Mouse (Mus musculus) lung, embryonic 16.5 days (tissue): ENCODE data around the gene Suz12. TPM values are rescaled to one million over a fixed set of nuclear protein-coding genes. Genes with fewer than 3 reads are reported as not detected.
"Not testable (repeated sequence)": the region's sequence is repeated elsewhere in the genome, so short reads cannot be mapped to it uniquely, and the experiment has no call there.

Experiments
- ATAC-seq: fragments of 200-750 bp; cut with Nextera tagmentation; 2 replicates; pipeline ENCODE4 v1.8.0; 2017; ENCODE audit warnings: low read depth, mild to moderate bottlenecking, moderate library complexity
- H3K27ac ChIP-seq: fragments of 300-500 bp; sonication (generic); 2 replicates; pipeline ENCODE4 v1.5.1; 2014; ENCODE audit warnings: mild to moderate bottlenecking, control low read depth, low read length
- H3K27me3 ChIP-seq: fragments of 300-500 bp; sonication (generic); 2 replicates; pipeline ENCODE4 v1.6.1; 2014; ENCODE audit warnings: low read depth, low read length, mixed read lengths; ENCODE audit not compliant: control insufficient read depth, insufficient read depth
- H3K36me3 ChIP-seq: fragments of 300-500 bp; sonication (generic); 2 replicates; pipeline ENCODE4 v1.6.1; 2014; ENCODE audit warnings: low read length; ENCODE audit not compliant: control insufficient read depth, insufficient read depth
- H3K4me1 ChIP-seq: fragments of 300-500 bp; sonication (generic); replicated peaks from 2 replicates; pipeline ENCODE4 v1.6.1; 2014; ENCODE audit warnings: low read length, mixed read lengths; ENCODE audit not compliant: control insufficient read depth, insufficient read depth
- H3K4me2 ChIP-seq: fragments of 300-500 bp; sonication (generic); 2 replicates; pipeline ENCODE4 v1.6.1; 2014; ENCODE audit warnings: low read depth, low read length, control low read depth
- H3K4me3 ChIP-seq: fragments of 300-500 bp; sonication (generic); 2 replicates; pipeline ENCODE4 v1.5.1; 2014; ENCODE audit warnings: mild to moderate bottlenecking, low read length, control low read depth
- H3K9ac ChIP-seq: fragments of 300-500 bp; sonication (generic); 2 replicates; pipeline ENCODE4 v1.6.1; 2014; ENCODE audit warnings: low read length, control low read depth
- H3K9me3 ChIP-seq: fragments of 300-500 bp; sonication (generic); 2 replicates; pipeline ENCODE4 v1.6.1; 2016; ENCODE audit warnings: low read length; ENCODE audit not compliant: control insufficient read depth
- WGBS: fragments of 180-500 bp; shearing (Covaris S2); extraction: QIAGEN DNeasy Blood & Tissue Kit; methylation state at CpG from one replicate; pipeline ENCODE4 v1.1.7; 2014; 5-methylcytosine and 5-hydroxymethylcytosine counted together
- polyA plus RNA-seq: library from polyadenylated mRNA; unstranded; fragments of >200 nt; fragmentation: Nextera tagmentation; extraction: Ambion mirVana; gene quantifications from 2 replicates; pipeline ENCODE4 v1.2.1, GENCODE M21; 2015

The Suz12 gene
- polyA plus RNA-seq, 1 experiment from 2014 or later: 18.1 TPM

- no peak overlapping the region for H3K4me3 ChIP-seq
- H3K36me3 ChIP-seq: peaks cover 33% of the 10 kb centered on the region
- no peaks in the 10 kb centered on the region for H3K27me3 ChIP-seq
- WGBS: 82% methylated on average over 9 of the region's 9 CpGs
- no peak overlapping the region for H3K27ac ChIP-seq
- ATAC-seq: no peak
- H3K4me1 ChIP-seq: no peaks in the 10 kb centered on the region
- no peaks in the 10 kb centered on the region for H3K9me3 ChIP-seq
- H3K4me2 ChIP-seq: no peak overlapping the region
- no peak overlapping the region for H3K9ac ChIP-seq
Observed at GRCm38 (mm10) chr11:80056141-80056540, 63.2 kb downstream of the Suz12 start.

GRCm38 (mm10) chr11:80062159-80062558 lies 69.3 kb downstream of the Suz12 start:
- Histone ChIP-seq H3K9ac (no peak overlapping the region), H3K27me3 (no peaks in the 10 kb centered on the region), H3K27ac (no peak overlapping the region), H3K4me3 (no peak overlapping the region), H3K9me3 (no peaks in the 10 kb centered on the region), H3K36me3 (peaks cover 24% of the 10 kb centered on the region), H3K4me1 (no peaks in the 10 kb centered on the region), H3K4me2 (no peak overlapping the region)
- ATAC-seq: no peak
- 79% methylated on average over 4 of the region's 4 CpGs for WGBS

- not testable (repeated sequence) for H3K27ac ChIP-seq, H3K27me3 ChIP-seq, H3K9ac ChIP-seq, ATAC-seq, H3K9me3 ChIP-seq, H3K36me3 ChIP-seq, H3K4me1 ChIP-seq, H3K4me3 ChIP-seq, H3K4me2 ChIP-seq
- WGBS: 85% methylated on average over 4 of the region's 4 CpGs
Observed at GRCm38 (mm10) chr11:80066373-80066772, 73.5 kb downstream of the Suz12 start.

GRCm38 (mm10) chr11:80067558-80067957 lies 74.7 kb downstream of the Suz12 start:
- Histone ChIP-seq H3K36me3 (peaks cover 2% of the 10 kb centered on the region; the same call in 1 of the 2 replicates), H3K4me3 (no peak overlapping the region), H3K4me1 (no peaks in the 10 kb centered on the region), H3K4me2 (no peak overlapping the region), H3K9me3 (no peaks in the 10 kb centered on the region), H3K27ac (no peak overlapping the region), H3K9ac (no peak overlapping the region), H3K27me3 (no peaks in the 10 kb centered on the region)
- no peak for ATAC-seq
- WGBS: 71% methylated on average over 5 of the region's 5 CpGs

GRCm38 (mm10) chr11:80069815-80070214 lies 76.9 kb downstream of the Suz12 start:
- Histone ChIP-seq H3K27ac (no peak overlapping the region), H3K9ac (no peak overlapping the region), H3K9me3 (no peaks in the 10 kb centered on the region), H3K36me3 (0 out of 2 replicates have a peak, but pooled peaks cover 2% of the 10 kb centered on the region), H3K4me1 (no peaks in the 10 kb centered on the region), H3K4me3 (no peak overlapping the region), H3K27me3 (no peaks in the 10 kb centered on the region), H3K4me2 (no peak overlapping the region)
- WGBS: 73% methylated on average over 3 of the region's 3 CpGs
- no peak for ATAC-seq

- no peak overlapping the region for H3K9ac ChIP-seq
- no peaks in the 10 kb centered on the region for H3K9me3 ChIP-seq
- 0 out of 2 replicates have a peak, but pooled peaks cover 2% of the 10 kb centered on the region for H3K36me3 ChIP-seq
- no peaks in the 10 kb centered on the region for H3K4me1 ChIP-seq
- no peak for ATAC-seq
- H3K4me2 ChIP-seq: no peak overlapping the region
- WGBS: 98% methylated on average over 2 of the region's 2 CpGs
- no peaks in the 10 kb centered on the region for H3K27me3 ChIP-seq
- no peak overlapping the region for H3K27ac ChIP-seq
- no peak overlapping the region for H3K4me3 ChIP-seq
Observed at GRCm38 (mm10) chr11:80071039-80071438, 78.1 kb downstream of the Suz12 start.

GRCm38 (mm10) chr11:80072365-80072764 lies 79.5 kb downstream of the Suz12 start:
- 78% methylated on average over 3 of the region's 3 CpGs for WGBS
- Histone ChIP-seq H3K9ac (no peak overlapping the region), H3K4me3 (no peak overlapping the region), H3K4me1 (no peaks in the 10 kb centered on the region), H3K36me3 (0 out of 2 replicates have a peak, but pooled peaks cover 2% of the 10 kb centered on the region), H3K9me3 (no peaks in the 10 kb centered on the region), H3K27me3 (no peaks in the 10 kb centered on the region), H3K27ac (no peak overlapping the region), H3K4me2 (no peak overlapping the region)
- ATAC-seq: no peak

- H3K9me3 ChIP-seq: no peaks in the 10 kb centered on the region
Observed at GRCm38 (mm10) chr11:80075608-80076277, 82.8 kb downstream of the Suz12 start.

GRCm38 (mm10) chr11:80077784-80078545 lies 85.1 kb downstream of the Suz12 start:
- Histone ChIP-seq H3K36me3 (no peaks in the 10 kb centered on the region), H3K27ac (no peak overlapping the region), H3K9ac (no peak overlapping the region), H3K9me3 (no peaks in the 10 kb centered on the region), H3K4me2 (no peak overlapping the region), H3K4me3 (no peak overlapping the region), H3K27me3 (no peaks in the 10 kb centered on the region), H3K4me1 (peaks cover 12% of the 10 kb centered on the region)
- no peak for ATAC-seq
- 68% methylated on average over 13 of the region's 14 CpGs for WGBS

More at GRCm38 (mm10) chr11:80075608-80076277, 82.8 kb downstream of the Suz12 start:
- Histone ChIP-seq H3K4me2 (no peak overlapping the region), H3K9ac (no peak overlapping the region), H3K4me1 (peaks cover 4% of the 10 kb centered on the region), H3K27ac (no peak overlapping the region), H3K36me3 (0 out of 2 replicates have a peak, but pooled peaks cover 2% of the 10 kb centered on the region), H3K4me3 (no peak overlapping the region), H3K27me3 (no peaks in the 10 kb centered on the region)
- ATAC-seq: no peak
- WGBS: 92% methylated on average over 5 of the region's 5 CpGs
